Mouse (Mus musculus) liver, adult 2 months (tissue): Measurements from ENCODE around the gene Nkx1-2.

ENCODE experiments used
- CTCF ChIP-seq: fragments of 200-500 bp; IDR thresholded peaks from 2 replicates; pipeline ENCODE4 v1.5.1; 2011; ENCODE audit warnings: low read depth, low read length, control low read depth
- POLR2A ChIP-seq: fragments of 200-500 bp; IDR thresholded peaks from 2 replicates; pipeline ENCODE4 v1.6.1; 2011; ENCODE audit warnings: low read length, control low read depth; ENCODE audit not compliant: insufficient read depth; ENCODE audit errors: extremely low read depth

GRCm38 (mm10) chr7:132547126-132547525 is 52.3 kb downstream of the Nkx1-2 start:
- TF ChIP-seq CTCF = no peak
- TF ChIP-seq POLR2A = no peak
